Mouse (Mus musculus) midbrain, embryonic 10.5 days (tissue): ENCODE results near the gene Nkapd1. TPM values are rescaled to one million over a fixed set of nuclear protein-coding genes. Genes with fewer than 3 reads are reported as not detected.

Source experiments
- DNase-seq: peaks from one replicate; pipeline ENCODE4 v3.0.0-alpha.2; 2017; ENCODE audit warnings: low spot score
- H3K27ac ChIP-seq: fragments of 300-500 bp; sonication (generic); replicated peaks from 2 replicates; pipeline ENCODE4 v1.5.1; 2016; ENCODE audit warnings: mild to moderate bottlenecking
- H3K27me3 ChIP-seq: fragments of 300-500 bp; sonication (generic); 2 replicates; pipeline ENCODE4 v1.6.1; 2016; ENCODE audit warnings: low read depth, mild to moderate bottlenecking; ENCODE audit not compliant: poor library complexity, severe bottlenecking
- H3K36me3 ChIP-seq: fragments of 300-500 bp; sonication (generic); 2 replicates; pipeline ENCODE4 v1.6.1; 2016; ENCODE audit warnings: mild to moderate bottlenecking, moderate library complexity
- H3K4me1 ChIP-seq: fragments of 300-500 bp; sonication (generic); 2 replicates; pipeline ENCODE4 v1.6.1; 2016
- H3K4me3 ChIP-seq: fragments of 300-500 bp; sonication (generic); 2 replicates; pipeline ENCODE4 v1.5.1; 2016; ENCODE audit warnings: mild to moderate bottlenecking, moderate library complexity
- H3K9me3 ChIP-seq: fragments of 300-500 bp; sonication (generic); replicated peaks from 2 replicates; pipeline ENCODE4 v1.6.1; 2016; ENCODE audit warnings: mild to moderate bottlenecking
- WGBS: fragments of 180-500 bp; shearing (Covaris S2); methylation state at CpG from one replicate; pipeline ENCODE4 v1.1.7; 2016; 5-methylcytosine and 5-hydroxymethylcytosine counted together
- polyA plus RNA-seq: library from polyadenylated mRNA; unstranded; fragments of >200 nt; fragmentation: Nextera tagmentation; extraction: Ambion mirVana; gene quantifications from 2 replicates; pipeline ENCODE4 v1.2.1, GENCODE M21; 2016

Gene Nkapd1
- polyA plus RNA-seq, 1 experiment from 2014 or later, result 20.2 TPM

GRCm38 (mm10) chr9:50592955-50593354 is 24.3 kb downstream of the Nkapd1 start:
- no peak for DNase-seq
- H3K9me3 ChIP-seq, result no peaks in the 10 kb centered on the region
- no peaks in the 10 kb centered on the region for H3K27me3 ChIP-seq
- 90% methylated on average over 9 of the region's 9 CpGs for WGBS
- H3K4me3 ChIP-seq, result no peak overlapping the region
- no peak overlapping the region for H3K27ac ChIP-seq
- peaks cover 31% of the 10 kb centered on the region for H3K36me3 ChIP-seq
- H3K4me1 ChIP-seq, result no peaks in the 10 kb centered on the region

- H3K4me1 ChIP-seq, result no peaks in the 10 kb centered on the region
- no peak for DNase-seq
- H3K27me3 ChIP-seq, result no peaks in the 10 kb centered on the region
- H3K4me3 ChIP-seq, result no peak overlapping the region
- no peaks in the 10 kb centered on the region for H3K9me3 ChIP-seq
- WGBS, result 79% methylated on average over 10 of the region's 10 CpGs
- peaks cover 11% of the 10 kb centered on the region for H3K36me3 ChIP-seq
- H3K27ac ChIP-seq, result no peak overlapping the region
These were observed 26.3 kb downstream of the Nkapd1 start for GRCm38 (mm10) chr9:50590856-50591518.

GRCm38 (mm10) chr9:50586955-50587354 is 30.3 kb downstream of the Nkapd1 start:
- no peaks in the 10 kb centered on the region for H3K9me3 ChIP-seq
- H3K27ac ChIP-seq, result no peak overlapping the region
- no peaks in the 10 kb centered on the region for H3K36me3 ChIP-seq
- 86% methylated on average over 4 of the region's 4 CpGs for WGBS
- DNase-seq, result no peak
- no peaks in the 10 kb centered on the region for H3K4me1 ChIP-seq
- no peak overlapping the region for H3K4me3 ChIP-seq
- H3K27me3 ChIP-seq, result no peaks in the 10 kb centered on the region

- Histone ChIP-seq H3K4me3 (no peak overlapping the region), H3K27ac (no peak overlapping the region)
- 84% methylated on average over 6 of the region's 6 CpGs for WGBS
These were observed 32.0 kb downstream of the Nkapd1 start for GRCm38 (mm10) chr9:50585145-50585818.

GRCm38 (mm10) chr9:50580370-50580769 is 36.9 kb downstream of the Nkapd1 start:
- 17% methylated on average over 4 of the region's 4 CpGs for WGBS
- H3K36me3 ChIP-seq, result no peaks in the 10 kb centered on the region
- H3K27me3 ChIP-seq, result no peaks in the 10 kb centered on the region
- DNase-seq, result no peak
- H3K27ac ChIP-seq, result no peak overlapping the region
- peaks cover 6% of the 10 kb centered on the region for H3K4me1 ChIP-seq
- no peak overlapping the region for H3K4me3 ChIP-seq
- H3K9me3 ChIP-seq, result no peaks in the 10 kb centered on the region

More at GRCm38 (mm10) chr9:50585145-50585818, 32.0 kb downstream of the Nkapd1 start:
- H3K27me3 ChIP-seq, result no peaks in the 10 kb centered on the region
- H3K4me1 ChIP-seq, result peaks cover 4% of the 10 kb centered on the region
- no peak for DNase-seq
- H3K36me3 ChIP-seq, result no peaks in the 10 kb centered on the region
- no peaks in the 10 kb centered on the region for H3K9me3 ChIP-seq

- 81% methylated on average over 10 of the region's 10 CpGs for WGBS
- Histone ChIP-seq H3K27ac (no peak overlapping the region), H3K36me3 (no peaks in the 10 kb centered on the region)
These were observed 47.4 kb downstream of the Nkapd1 start for GRCm38 (mm10) chr9:50569599-50570525.

GRCm38 (mm10) chr9:50567881-50568280 is 49.4 kb downstream of the Nkapd1 start:
- Histone ChIP-seq H3K4me1 (no peaks in the 10 kb centered on the region), H3K36me3 (no peaks in the 10 kb centered on the region), H3K9me3 (no peaks in the 10 kb centered on the region), H3K4me3 (no peak overlapping the region), H3K27ac (no peak overlapping the region), H3K27me3 (no peaks in the 10 kb centered on the region)
- WGBS, result 86% methylated on average over 2 of the region's 2 CpGs
- DNase-seq, result no peak

More at GRCm38 (mm10) chr9:50569599-50570525, 47.4 kb downstream of the Nkapd1 start:
- Histone ChIP-seq H3K4me3 (no peak overlapping the region), H3K4me1 (no peaks in the 10 kb centered on the region), H3K9me3 (no peaks in the 10 kb centered on the region), H3K27me3 (no peaks in the 10 kb centered on the region)
- DNase-seq, result no peak

- Histone ChIP-seq H3K9me3 (no peaks in the 10 kb centered on the region), H3K27ac (no peak overlapping the region), H3K4me3 (no peak overlapping the region), H3K36me3 (no peaks in the 10 kb centered on the region), H3K27me3 (no peaks in the 10 kb centered on the region), H3K4me1 (no peaks in the 10 kb centered on the region)
- WGBS, result 92% methylated on average over 4 of the region's 4 CpGs
- no peak for DNase-seq
These were observed 49.9 kb downstream of the Nkapd1 start for GRCm38 (mm10) chr9:50567372-50567771.

GRCm38 (mm10) chr9:50565940-50566339 is 51.3 kb downstream of the Nkapd1 start:
- H3K4me1 ChIP-seq, result no peaks in the 10 kb centered on the region

GRCm38 (mm10) chr9:50565173-50565572 is 52.1 kb downstream of the Nkapd1 start:
- DNase-seq, result no peak
- Histone ChIP-seq H3K4me3 (no peak overlapping the region), H3K36me3 (0 out of 2 replicates have a peak, but pooled peaks cover 4% of the 10 kb centered on the region), H3K4me1 (no peaks in the 10 kb centered on the region), H3K27ac (no peak overlapping the region), H3K9me3 (0 out of 2 replicates have a peak, but pooled peaks cover 8% of the 10 kb centered on the region), H3K27me3 (no peaks in the 10 kb centered on the region)
- 82% methylated on average over 7 of the region's 7 CpGs for WGBS

More at GRCm38 (mm10) chr9:50565940-50566339, 51.3 kb downstream of the Nkapd1 start:
- H3K27me3 ChIP-seq, result no peaks in the 10 kb centered on the region
- H3K9me3 ChIP-seq, result 0 out of 2 replicates have a peak, but pooled peaks cover 6% of the 10 kb centered on the region
- 80% methylated on average over 4 of the region's 4 CpGs for WGBS
- no peak overlapping the region for H3K4me3 ChIP-seq
- 0 out of 2 replicates have a peak, but pooled peaks cover 3% of the 10 kb centered on the region for H3K36me3 ChIP-seq
- no peak overlapping the region for H3K27ac ChIP-seq
- no peak for DNase-seq

GRCm38 (mm10) chr9:50561918-50562360 is 55.3 kb downstream of the Nkapd1 start:
- H3K4me1 ChIP-seq, result no peaks in the 10 kb centered on the region

More at GRCm38 (mm10) chr9:50561918-50562360, 55.3 kb downstream of the Nkapd1 start:
- Histone ChIP-seq H3K4me3 (no peak overlapping the region), H3K9me3 (0 out of 2 replicates have a peak, but pooled peaks cover 8% of the 10 kb centered on the region), H3K36me3 (0 out of 2 replicates have a peak, but pooled peaks cover 4% of the 10 kb centered on the region), H3K27me3 (no peaks in the 10 kb centered on the region), H3K27ac (no peak overlapping the region)
- 90% methylated on average over 2 of the region's 2 CpGs for WGBS
- DNase-seq, result no peak
